Mouse (Mus musculus): Measurements from ENCODE around the gene Pdgfa. TPM values are rescaled to one million over a fixed set of nuclear protein-coding genes. Genes with fewer than 3 reads are reported as not detected.

Pdgfa gene
- polyA plus RNA-seq, 1 experiment from 2014 or later = 10.5 TPM

GRCm38 (mm10) chr5:138993371-138994107, 3.6 kb downstream of the Pdgfa start:
- WGBS = under 1% methylated on average over 40 of the region's 40 CpGs
- Histone ChIP-seq H3K4me2 (peak overlapping the region; percentile 96), H3K4me1 (peaks cover 68% of the 10 kb centered on the region), H3K4me3 (replicated peaks) (peak overlapping the region; percentile 71), H3K9me3 (no peaks in the 10 kb centered on the region), H3K9ac (peak overlapping the region; percentile 70), H3K36me3 (replicated peaks) (no peaks in the 10 kb centered on the region), H3K27me3 (peaks cover 88% of the 10 kb centered on the region), H3K27ac (no peak overlapping the region)
- no peak for ATAC-seq (ENCODE audit: low FRiP score)

GRCm38 (mm10) chr5:138992611-138993370, 4.4 kb downstream of the Pdgfa start:
- Histone ChIP-seq H3K27ac (no peak overlapping the region), H3K4me2 (peak overlapping the region; percentile 96), H3K4me1 (peaks cover 68% of the 10 kb centered on the region), H3K9ac (peak overlapping the region; percentile 70), H3K4me3 (replicated peaks) (peak overlapping the region; percentile 71), H3K27me3 (peaks cover 81% of the 10 kb centered on the region), H3K9me3 (no peaks in the 10 kb centered on the region), H3K36me3 (replicated peaks) (no peaks in the 10 kb centered on the region)
- WGBS = under 1% methylated on average over 59 of the region's 59 CpGs
- ATAC-seq (ENCODE audit: low FRiP score) = no peak

GRCm38 (mm10) chr5:138991734-138992133, 5.4 kb downstream of the Pdgfa start:
- peaks cover 57% of the 10 kb centered on the region for H3K4me1 ChIP-seq
- peaks cover 70% of the 10 kb centered on the region for H3K27me3 ChIP-seq
- 0 out of 2 replicates have a peak overlapping the region, but pooled peaks have one; percentile 8 for H3K4me3 ChIP-seq (replicated peaks)
- H3K9ac ChIP-seq = no peak overlapping the region
- H3K36me3 ChIP-seq (replicated peaks) = no peaks in the 10 kb centered on the region
- H3K4me2 ChIP-seq = no peak overlapping the region
- no peak for ATAC-seq (ENCODE audit: low FRiP score)
- H3K9me3 ChIP-seq = no peaks in the 10 kb centered on the region
- H3K27ac ChIP-seq = no peak overlapping the region
- WGBS = 11% methylated on average over 4 of the region's 4 CpGs

GRCm38 (mm10) chr5:138990659-138991380, 6.3 kb downstream of the Pdgfa start:
- H3K27ac ChIP-seq = no peak overlapping the region
- no peaks in the 10 kb centered on the region; the same call in 1 of the 2 replicates for H3K36me3 ChIP-seq (replicated peaks)
- ATAC-seq (ENCODE audit: low FRiP score) = no peak
- peaks cover 49% of the 10 kb centered on the region for H3K4me1 ChIP-seq
- no peak overlapping the region for H3K4me2 ChIP-seq
- 79% methylated on average over 7 of the region's 7 CpGs for WGBS
- H3K9ac ChIP-seq = no peak overlapping the region
- H3K9me3 ChIP-seq = no peaks in the 10 kb centered on the region
- H3K4me3 ChIP-seq (replicated peaks) = no peak overlapping the region
- H3K27me3 ChIP-seq = peaks cover 61% of the 10 kb centered on the region

- 64% methylated on average over 6 of the region's 6 CpGs for WGBS
- no peak overlapping the region for H3K27ac ChIP-seq
- peaks cover 45% of the 10 kb centered on the region for H3K4me1 ChIP-seq
These were observed 7.6 kb downstream of the Pdgfa start for GRCm38 (mm10) chr5:138989567-138989966.

GRCm38 (mm10) chr5:138988764-138989163, 8.4 kb downstream of the Pdgfa start:
- Histone ChIP-seq H3K4me3 (replicated peaks) (no peak overlapping the region), H3K4me2 (no peak overlapping the region), H3K9ac (no peak overlapping the region), H3K9me3 (no peaks in the 10 kb centered on the region), H3K27me3 (peaks cover 45% of the 10 kb centered on the region), H3K27ac (no peak overlapping the region), H3K36me3 (replicated peaks) (peaks cover 4% of the 10 kb centered on the region), H3K4me1 (peaks cover 37% of the 10 kb centered on the region)
- WGBS = 44% methylated on average over 9 of the region's 9 CpGs
- ATAC-seq (ENCODE audit: low FRiP score) = peak; percentile 14; the same call in 1 of the 2 replicates

More at GRCm38 (mm10) chr5:138989567-138989966, 7.6 kb downstream of the Pdgfa start:
- Histone ChIP-seq H3K9ac (no peak overlapping the region), H3K27me3 (peaks cover 53% of the 10 kb centered on the region), H3K4me2 (no peak overlapping the region), H3K4me3 (replicated peaks) (no peak overlapping the region), H3K36me3 (replicated peaks) (no peaks in the 10 kb centered on the region; the same call in 1 of the 2 replicates), H3K9me3 (no peaks in the 10 kb centered on the region)
- no peak for ATAC-seq (ENCODE audit: low FRiP score)

- H3K4me1 ChIP-seq = peaks cover 29% of the 10 kb centered on the region
- H3K4me2 ChIP-seq = no peak overlapping the region
- H3K36me3 ChIP-seq (replicated peaks) = peaks cover 6% of the 10 kb centered on the region
- H3K9ac ChIP-seq = no peak overlapping the region
- H3K27me3 ChIP-seq = peaks cover 38% of the 10 kb centered on the region
- ATAC-seq (ENCODE audit: low FRiP score) = no peak
- WGBS = 79% methylated on average over 10 of the region's 10 CpGs
- H3K9me3 ChIP-seq = no peaks in the 10 kb centered on the region
- H3K4me3 ChIP-seq (replicated peaks) = no peak overlapping the region
- H3K27ac ChIP-seq = no peak overlapping the region
These were observed 9.2 kb downstream of the Pdgfa start for GRCm38 (mm10) chr5:138987994-138988393.

GRCm38 (mm10) chr5:138981921-138982320, 15.2 kb downstream of the Pdgfa start:
- H3K4me1 ChIP-seq = no peaks in the 10 kb centered on the region
- ATAC-seq (ENCODE audit: low FRiP score) = no peak
- no peak overlapping the region for H3K4me2 ChIP-seq
- no peak overlapping the region for H3K4me3 ChIP-seq (replicated peaks)
- H3K27ac ChIP-seq = no peak overlapping the region
- 89% methylated on average over 5 of the region's 9 CpGs for WGBS
- H3K36me3 ChIP-seq (replicated peaks) = peaks cover 6% of the 10 kb centered on the region
- no peaks in the 10 kb centered on the region for H3K9me3 ChIP-seq
- no peaks in the 10 kb centered on the region for H3K27me3 ChIP-seq
- H3K9ac ChIP-seq = no peak overlapping the region

GRCm38 (mm10) chr5:138980608-138981007, 16.6 kb downstream of the Pdgfa start:
- Histone ChIP-seq H3K4me3 (replicated peaks) (no peak overlapping the region), H3K27me3 (no peaks in the 10 kb centered on the region), H3K9me3 (no peaks in the 10 kb centered on the region), H3K4me1 (no peaks in the 10 kb centered on the region), H3K4me2 (no peak overlapping the region), H3K36me3 (replicated peaks) (peaks cover 6% of the 10 kb centered on the region; the same call in 1 of the 2 replicates), H3K9ac (no peak overlapping the region), H3K27ac (no peak overlapping the region)
- ATAC-seq (ENCODE audit: low FRiP score) = no peak
- 88% methylated on average over 9 of the region's 9 CpGs for whole genome bisulfite sequencing

GRCm38 (mm10) chr5:138979840-138980239, 17.3 kb downstream of the Pdgfa start:
- 84% methylated on average over 8 of the region's 8 CpGs for WGBS
- H3K9ac ChIP-seq = no peak overlapping the region
- H3K9me3 ChIP-seq = no peaks in the 10 kb centered on the region
- no peaks in the 10 kb centered on the region for H3K4me1 ChIP-seq
- peaks cover 6% of the 10 kb centered on the region; the same call in 1 of the 2 replicates for H3K36me3 ChIP-seq (replicated peaks)
- ATAC-seq (ENCODE audit: low FRiP score) = no peak
- H3K27me3 ChIP-seq = no peaks in the 10 kb centered on the region
- H3K4me3 ChIP-seq (replicated peaks) = no peak overlapping the region
- H3K4me2 ChIP-seq = no peak overlapping the region
- no peak overlapping the region for H3K27ac ChIP-seq

- no peaks in the 10 kb centered on the region for H3K4me1 ChIP-seq
- H3K9ac ChIP-seq = no peak overlapping the region
- H3K9me3 ChIP-seq = no peaks in the 10 kb centered on the region
- H3K4me3 ChIP-seq (replicated peaks) = no peak overlapping the region
- H3K27ac ChIP-seq = no peak overlapping the region
- no peak overlapping the region for H3K4me2 ChIP-seq
- ATAC-seq (ENCODE audit: low FRiP score) = no peak
- 75% methylated on average over 3 of the region's 3 CpGs for WGBS
- no peaks in the 10 kb centered on the region for H3K27me3 ChIP-seq
- H3K36me3 ChIP-seq (replicated peaks) = no peaks in the 10 kb centered on the region
These were observed 19.4 kb downstream of the Pdgfa start for GRCm38 (mm10) chr5:138977759-138978158.

GRCm38 (mm10) chr5:138974911-138975485, 22.2 kb downstream of the Pdgfa start:
- Histone ChIP-seq H3K27me3 (no peaks in the 10 kb centered on the region), H3K4me2 (no peak overlapping the region), H3K9ac (no peak overlapping the region), H3K36me3 (replicated peaks) (no peaks in the 10 kb centered on the region), H3K4me1 (no peaks in the 10 kb centered on the region), H3K27ac (no peak overlapping the region), H3K4me3 (replicated peaks) (no peak overlapping the region), H3K9me3 (no peaks in the 10 kb centered on the region)
- no peak for ATAC-seq (ENCODE audit: low FRiP score)
- 92% methylated on average over 8 of the region's 8 CpGs for WGBS
